Mouse (Mus musculus) urinary bladder, postnatal 10 days (tissue): ENCODE data around the gene Usp12.

Source experiments
- DNase-seq: peaks from one replicate; pipeline ENCODE4 v3.0.0; 2022; ENCODE audit warnings: low spot score

The Usp12 gene

DNA sequence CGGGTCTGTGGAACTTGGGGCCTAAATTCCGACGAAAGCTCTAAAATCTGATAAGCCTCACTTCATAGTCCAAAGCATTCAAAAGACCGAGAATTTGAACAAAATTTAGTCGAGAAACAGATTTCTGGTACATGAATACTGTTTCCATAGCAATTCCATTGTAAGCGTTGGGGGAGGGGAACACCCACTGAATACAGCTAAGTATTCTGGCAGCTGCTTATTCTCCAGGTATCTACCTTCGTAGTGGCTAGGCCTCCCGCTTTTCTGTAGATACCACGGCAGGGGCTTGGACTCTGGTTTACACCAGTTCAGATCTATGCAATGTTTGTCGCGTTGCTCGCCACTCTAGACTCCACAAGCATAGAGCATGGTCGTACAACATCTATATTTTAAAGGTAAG lies 922 bp upstream of the Usp12 start:
- no peak for DNase-seq

- DNase-seq: peak; percentile 27
These were observed 538 bp downstream of the Usp12 start for GRCm38 (mm10) chr5:146794084-146794852.

GRCm38 (mm10) chr5:146793630-146794083 lies 1.1 kb downstream of the Usp12 start:
- DNase-seq: no peak

DNA sequence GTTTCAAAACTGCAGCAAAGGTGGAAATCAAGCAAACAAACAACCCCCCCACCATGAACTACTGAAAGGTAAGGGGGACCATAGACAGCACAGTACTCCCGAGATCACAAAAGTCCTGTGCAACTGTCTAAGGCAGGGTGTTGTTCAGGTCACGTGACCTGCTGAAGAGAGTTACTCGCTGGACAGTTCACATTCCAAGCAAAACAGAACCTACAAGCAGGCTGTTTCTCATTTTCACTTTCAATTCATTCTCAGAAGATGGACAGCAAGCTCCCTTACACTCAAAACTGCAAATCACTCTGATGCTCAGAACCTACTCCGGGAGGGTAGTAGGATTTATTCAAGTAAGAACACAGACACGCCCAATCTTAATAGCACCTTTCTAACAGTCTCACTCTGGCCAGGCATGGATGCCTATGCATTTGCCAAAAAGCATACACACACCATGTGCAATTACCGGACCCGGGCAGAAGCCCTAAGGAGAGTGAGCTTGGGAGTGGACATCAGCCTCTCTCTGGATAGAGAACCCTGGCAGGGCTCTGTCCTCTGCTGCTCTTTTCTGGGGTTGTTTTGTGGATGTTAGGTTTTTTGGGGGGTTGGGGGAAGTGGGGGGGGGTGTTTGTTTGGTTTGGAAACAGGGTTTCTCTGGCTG lies 2.5 kb downstream of the Usp12 start:
- DNase-seq: no peak

GRCm38 (mm10) chr5:146790944-146791343 lies 3.9 kb downstream of the Usp12 start:
- no peak for DNase-seq

DNA sequence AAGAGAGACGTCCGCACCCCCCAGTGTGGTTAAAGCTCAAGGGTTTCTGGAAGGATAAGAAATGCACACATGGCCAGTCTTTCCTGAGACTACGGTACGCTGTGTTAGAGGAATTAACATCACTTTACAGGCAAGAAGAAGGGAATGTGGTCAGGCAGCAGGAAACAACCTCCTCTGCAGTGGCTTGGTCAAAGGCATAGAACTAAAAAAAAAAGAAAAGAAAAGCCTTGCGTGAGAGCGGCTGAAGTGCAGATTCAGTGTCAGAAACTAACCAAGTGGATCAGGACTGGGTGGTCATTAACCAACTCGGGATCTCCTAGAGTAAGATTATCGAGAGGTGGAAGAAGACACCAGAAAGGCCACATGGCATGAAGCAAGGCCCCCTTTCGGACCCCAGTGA lies 5.4 kb downstream of the Usp12 start:
- DNase-seq: no peak

DNA sequence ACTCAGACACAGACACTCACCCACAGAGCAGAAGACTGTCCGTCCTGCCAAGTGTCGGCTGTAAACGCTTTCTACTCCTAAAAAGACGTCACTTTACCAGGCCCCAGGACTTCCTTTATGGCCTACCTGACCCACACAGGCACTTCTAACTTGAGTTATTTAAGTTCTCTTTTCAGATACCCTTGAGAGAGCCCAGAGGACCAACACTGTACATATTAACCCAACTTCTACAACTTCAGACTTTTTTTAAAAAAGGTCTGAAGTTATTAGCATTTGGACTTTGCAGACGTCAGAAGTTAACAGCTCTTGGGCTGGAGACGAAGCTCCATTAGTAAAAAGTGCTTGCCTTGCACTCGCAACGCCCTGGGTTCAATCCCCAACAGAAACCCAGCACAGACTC lies 8.7 kb downstream of the Usp12 start:
- no peak for DNase-seq

GRCm38 (mm10) chr5:146783891-146784290 lies 10.9 kb downstream of the Usp12 start:
- no peak for DNase-seq

DNA sequence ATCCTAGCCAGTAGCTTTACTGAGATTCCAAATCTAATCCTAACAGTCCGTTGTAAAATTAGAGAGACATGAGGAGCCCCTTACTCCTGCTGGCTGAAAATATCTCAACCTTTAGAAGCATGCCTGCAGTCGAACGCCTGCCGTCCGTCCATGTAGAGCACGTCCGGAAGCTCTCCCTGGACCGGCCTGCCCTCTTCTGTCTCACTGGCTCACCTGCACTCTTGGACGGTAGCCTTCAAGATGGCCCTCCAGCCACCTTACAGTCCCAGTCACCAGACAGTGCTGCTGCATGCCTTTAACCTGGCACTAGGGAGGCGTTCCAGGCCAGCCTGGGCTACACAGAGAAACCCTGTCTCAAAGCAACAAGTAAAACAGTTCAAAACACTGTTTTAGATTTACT lies 11.5 kb downstream of the Usp12 start:
- no peak for DNase-seq

GRCm38 (mm10) chr5:146781663-146782062 lies 13.1 kb downstream of the Usp12 start:
- DNase-seq: no peak

GRCm38 (mm10) chr5:146779931-146780330 lies 14.9 kb downstream of the Usp12 start:
- DNase-seq: no peak

DNA sequence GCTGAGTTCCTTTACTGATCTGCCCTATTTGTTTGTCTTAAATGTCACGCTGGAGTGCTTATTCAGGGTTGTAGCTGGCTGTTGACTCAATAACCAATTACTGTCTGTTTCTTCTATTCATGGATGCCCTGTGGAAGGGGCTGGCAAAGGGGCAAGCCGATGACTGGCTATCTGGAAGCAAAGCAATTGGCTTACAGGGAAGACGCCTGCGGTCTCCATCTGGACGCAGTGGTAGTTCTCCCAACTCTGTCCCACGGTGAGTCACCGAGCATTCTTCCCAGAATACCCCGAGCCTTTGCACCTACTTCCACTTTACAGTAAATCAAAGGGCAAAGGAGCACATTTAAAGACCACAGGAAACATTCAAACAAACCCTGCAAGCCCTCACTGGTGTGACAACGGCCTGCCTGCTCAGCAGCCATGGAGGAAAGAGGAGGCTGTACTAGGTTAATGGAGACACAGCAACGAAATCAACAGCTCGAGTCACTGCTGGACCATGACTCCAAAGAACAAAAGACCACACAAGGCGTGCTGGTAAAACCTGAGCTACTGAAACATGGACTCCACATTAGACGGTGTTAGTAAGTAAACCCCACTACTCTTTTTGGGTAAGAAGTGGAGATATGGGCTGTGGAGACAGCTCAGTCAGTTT lies 17.7 kb downstream of the Usp12 start:
- DNase-seq: no peak

DNA sequence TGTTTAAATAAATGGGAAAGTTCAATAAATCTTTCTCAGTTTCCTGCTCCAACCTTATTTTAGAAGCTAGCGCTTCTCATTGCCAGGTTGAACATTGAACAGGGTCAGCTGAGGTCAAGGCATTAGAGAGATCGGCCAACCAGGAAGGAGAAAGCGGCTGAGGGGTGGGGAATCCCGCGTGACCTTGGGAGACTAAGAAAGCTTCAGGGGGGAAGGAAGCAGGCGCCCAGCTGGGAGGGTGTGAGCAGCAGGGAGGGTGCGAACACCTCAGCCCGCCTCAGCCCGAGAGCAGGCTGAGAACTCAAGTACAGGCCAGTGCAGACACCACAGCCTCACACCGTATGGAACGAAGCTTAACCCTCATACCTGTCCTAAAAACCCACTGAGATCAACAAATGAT lies 22.8 kb downstream of the Usp12 start:
- no peak for DNase-seq

- DNase-seq: no peak
These were observed 24.6 kb downstream of the Usp12 start for GRCm38 (mm10) chr5:146770002-146770848.

DNA sequence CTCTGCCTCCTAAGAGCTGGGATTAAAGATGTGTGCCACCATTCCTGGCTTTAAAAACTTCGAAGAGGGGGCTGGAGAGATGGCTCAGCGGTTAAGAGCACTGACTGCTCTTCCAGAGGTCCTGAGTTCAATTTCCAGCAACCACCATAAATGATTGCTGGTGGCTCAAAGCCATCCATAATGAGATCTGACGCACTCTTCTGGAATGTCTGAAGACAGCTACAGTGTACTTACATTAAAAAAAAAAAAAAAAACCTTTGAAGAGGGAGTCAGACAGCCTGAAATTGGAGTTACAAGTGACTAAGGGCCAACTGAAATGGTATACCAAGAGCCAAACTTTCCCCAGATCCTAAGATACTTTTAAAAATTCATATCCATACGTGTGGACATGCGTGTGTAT lies 29.0 kb downstream of the Usp12 start:
- no peak for DNase-seq

DNA sequence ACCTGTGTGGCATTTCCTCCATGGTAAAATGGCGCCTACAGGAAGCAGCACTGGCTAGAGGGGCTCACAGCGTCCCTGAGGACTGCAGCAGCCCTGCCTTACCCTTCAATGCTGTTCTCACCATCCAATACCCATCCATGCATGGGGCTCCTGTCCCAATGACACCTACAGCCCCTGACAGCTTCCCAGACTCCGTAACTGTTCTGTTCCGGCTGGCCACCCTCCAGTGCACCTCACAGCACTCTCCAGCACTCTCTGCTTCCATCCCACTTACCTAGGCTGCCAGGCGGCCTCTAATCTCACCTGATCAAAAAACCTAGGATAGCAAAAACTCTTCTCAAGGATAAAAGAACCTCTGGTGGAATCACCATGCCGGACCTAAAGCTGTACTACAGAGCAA lies 35.6 kb downstream of the Usp12 start:
- DNase-seq: no peak

GRCm38 (mm10) chr5:146757921-146758320 lies 36.9 kb downstream of the Usp12 start:
- no peak for DNase-seq

GRCm38 (mm10) chr5:146757316-146757715 lies 37.5 kb downstream of the Usp12 start:
- no peak for DNase-seq

GRCm38 (mm10) chr5:146753181-146753580 lies 41.6 kb downstream of the Usp12 start:
- DNase-seq: no peak

DNA sequence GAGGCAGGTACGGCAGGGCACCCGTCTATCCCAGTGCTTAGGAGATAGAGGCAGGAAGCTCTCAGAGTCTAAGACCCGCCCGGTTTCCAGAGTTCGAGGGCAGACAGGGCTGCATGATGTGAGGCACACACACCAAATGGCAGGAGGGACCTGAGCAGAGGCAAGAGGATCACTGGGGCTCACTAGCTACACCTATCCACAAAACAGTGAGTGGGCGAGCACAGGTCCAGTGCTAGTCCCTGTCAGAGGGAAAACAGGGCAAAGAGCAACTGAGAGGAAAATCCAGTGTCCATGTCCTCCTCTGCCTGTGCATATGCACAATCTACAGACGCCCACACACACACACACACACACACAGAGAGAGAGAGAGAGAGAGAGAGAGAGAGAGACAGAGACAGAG lies 43.8 kb downstream of the Usp12 start:
- DNase-seq: no peak

DNA sequence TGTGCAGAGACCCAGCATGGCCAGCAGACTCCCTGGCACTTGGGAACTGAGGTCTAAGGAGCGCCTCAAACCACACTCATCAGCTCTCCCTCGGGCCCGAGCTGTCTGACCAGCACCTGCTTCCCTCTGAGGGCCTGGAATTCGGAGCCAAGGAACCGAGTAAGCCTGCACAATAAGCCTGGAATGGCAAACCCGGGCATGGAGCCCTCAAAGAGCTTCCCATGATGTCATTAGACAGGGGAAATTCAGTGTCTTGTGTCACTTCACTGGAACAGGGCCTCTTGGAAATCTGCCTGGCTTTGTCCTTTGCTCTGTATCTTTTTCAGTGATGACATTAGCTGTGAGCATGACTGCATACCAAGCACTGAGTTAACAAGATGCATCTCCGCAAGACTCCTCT lies 44.5 kb downstream of the Usp12 start:
- DNase-seq: no peak

GRCm38 (mm10) chr5:146749857-146750256 lies 44.9 kb downstream of the Usp12 start:
- DNase-seq: no peak
